Mouse (Mus musculus) heart, postnatal 10 days (tissue): ENCODE data around the gene 1110059E24Rik. TPM values are rescaled to one million over a fixed set of nuclear protein-coding genes. Genes with fewer than 3 reads are reported as not detected.
"Not testable (repeated sequence)": the region's sequence is repeated elsewhere in the genome, so short reads cannot be mapped to it uniquely, and the experiment has no call there.

ENCODE experiments used
- DNase-seq, 2 experiments: peaks; one replicate each; pipeline ENCODE4 v3.0.0; 2021
- intact Hi-C: fragments of 180-260 bp; cut with DNase I; formaldehyde crosslinking; loops from one replicate; pipeline ENCODE4 v1.15.1; 2025
- total RNA-seq, 2 experiments: library from RNA; stranded (reverse); gene quantifications; 2 replicates each; pipeline ENCODE4 v1.2.3; 2021

Gene 1110059E24Rik
- total RNA-seq, 2 experiments from 2014 or later, result 20.6 to 24.0 TPM

- DNase-seq, intact Hi-C loops: not testable (repeated sequence)
Observed at GRCm38 (mm10) chr19:21628440-21628839, 24.3 kb downstream of the 1110059E24Rik start.

- DNase-seq, result no peak
- intact Hi-C loops, result no loop called here
Observed at GRCm38 (mm10) chr19:21626271-21626988, 26.3 kb downstream of the 1110059E24Rik start.

- intact Hi-C loops, result no loop called here
- DNase-seq, result no peak
Observed at GRCm38 (mm10) chr19:21624148-21624535, 28.6 kb downstream of the 1110059E24Rik start.

GRCm38 (mm10) chr19:21623410-21624147 is 29.2 kb downstream of the 1110059E24Rik start:
- DNase-seq, result no peak

GRCm38 (mm10) chr19:21615801-21616200 is 37.0 kb downstream of the 1110059E24Rik start:
- DNase-seq, result no peak
- intact Hi-C loops, result no loop called here

More at GRCm38 (mm10) chr19:21623410-21624147, 29.2 kb downstream of the 1110059E24Rik start:
- intact Hi-C loops, result no loop called here

- DNase-seq, result no peak
- intact Hi-C loops, result no loop called here
Observed at GRCm38 (mm10) chr19:21611725-21612575, 40.8 kb downstream of the 1110059E24Rik start.

- intact Hi-C loops, result no loop called here
- no peak for DNase-seq
Observed at GRCm38 (mm10) chr19:21611297-21611696, 41.5 kb downstream of the 1110059E24Rik start.

GRCm38 (mm10) chr19:21610240-21610639 is 42.5 kb downstream of the 1110059E24Rik start:
- intact Hi-C loops, result no loop called here
- no peak for DNase-seq

GRCm38 (mm10) chr19:21605294-21605693 is 47.5 kb downstream of the 1110059E24Rik start:
- no peak for DNase-seq
- intact Hi-C loops, result no loop called here

- DNase-seq, result peak; percentile 44 to 47
- intact Hi-C loops, result no loop called here
Observed at GRCm38 (mm10) chr19:21603836-21604235, 48.9 kb downstream of the 1110059E24Rik start.

- no peak for DNase-seq
Observed at GRCm38 (mm10) chr19:21601541-21602101, 51.2 kb downstream of the 1110059E24Rik start.

GRCm38 (mm10) chr19:21598659-21599352 is 54.0 kb downstream of the 1110059E24Rik start:
- intact Hi-C loops, result no loop called here

More at GRCm38 (mm10) chr19:21601541-21602101, 51.2 kb downstream of the 1110059E24Rik start:
- intact Hi-C loops, result no loop called here

GRCm38 (mm10) chr19:21594676-21595075 is 58.1 kb downstream of the 1110059E24Rik start:
- no peak for DNase-seq
- intact Hi-C loops, result no loop called here

More at GRCm38 (mm10) chr19:21598659-21599352, 54.0 kb downstream of the 1110059E24Rik start:
- no peak for DNase-seq

- intact Hi-C loops, DNase-seq: not testable (repeated sequence)
Observed at GRCm38 (mm10) chr19:21592216-21592615, 60.6 kb downstream of the 1110059E24Rik start.

- no peak for DNase-seq
- intact Hi-C loops, result no loop called here
Observed at GRCm38 (mm10) chr19:21589888-21590287, 62.9 kb downstream of the 1110059E24Rik start.

GRCm38 (mm10) chr19:21587593-21587992 is 65.2 kb downstream of the 1110059E24Rik start:
- intact Hi-C loops, result no loop called here
- DNase-seq, result no peak

- no peak for DNase-seq
- intact Hi-C loops, result no loop called here
Observed at GRCm38 (mm10) chr19:21586546-21586945, 66.2 kb downstream of the 1110059E24Rik start.

- intact Hi-C loops, result no loop called here
Observed at GRCm38 (mm10) chr19:21585868-21586267, 66.9 kb downstream of the 1110059E24Rik start.

GRCm38 (mm10) chr19:21583986-21584385 is 68.8 kb downstream of the 1110059E24Rik start:
- intact Hi-C loops, result no loop called here
- no peak for DNase-seq

More at GRCm38 (mm10) chr19:21585868-21586267, 66.9 kb downstream of the 1110059E24Rik start:
- no peak for DNase-seq

GRCm38 (mm10) chr19:21583523-21583984 is 69.2 kb downstream of the 1110059E24Rik start:
- intact Hi-C loops, result no loop called here

More at GRCm38 (mm10) chr19:21583523-21583984, 69.2 kb downstream of the 1110059E24Rik start:
- DNase-seq, result no peak
